Mouse (Mus musculus): ENCODE measurements around the gene Haus8. TPM values are rescaled to one million over a fixed set of nuclear protein-coding genes. Genes with fewer than 3 reads are reported as not detected.
A peak's percentile ranks its signal among the peaks of the same experiment; 100 is the strongest.
"Not testable (repeated sequence)": the region's sequence is repeated elsewhere in the genome, so short reads cannot be mapped to it uniquely, and the experiment has no call there.

The Haus8 gene
- polyA plus RNA-seq, 1 experiment from 2014 or later = 58.3 TPM

GRCm38 (mm10) chr8:71214266-71214665, 58.5 kb downstream of the Haus8 start:
- 84% methylated on average over 4 of the region's 5 CpGs for WGBS
- H3K4me3 ChIP-seq; H3K9me3 ChIP-seq; H3K4me2 ChIP-seq (replicated peaks); H3K9ac ChIP-seq; H3K27ac ChIP-seq; H3K4me1 ChIP-seq; H3K27me3 ChIP-seq; H3K36me3 ChIP-seq: not testable (repeated sequence)
- peak; percentile 15; the same call in 1 of the 2 replicates for ATAC-seq (ENCODE audit: low FRiP score, low read depth)

- not testable (repeated sequence) for H3K36me3 ChIP-seq, H3K9ac ChIP-seq, H3K4me1 ChIP-seq, H3K27ac ChIP-seq, H3K27me3 ChIP-seq, H3K9me3 ChIP-seq
- peak; percentile 69 for ATAC-seq (ENCODE audit: low FRiP score, low read depth)
- Histone ChIP-seq H3K4me3 (peak overlapping the region; percentile 29), H3K4me2 (replicated peaks) (peak overlapping the region; percentile 48)
- WGBS = 12% methylated on average over 7 of the region's 11 CpGs
Measured at GRCm38 (mm10) chr8:71205541-71205967, 67.2 kb downstream of the Haus8 start.

Other genes with a start within 250 kb of the Haus8 start
- 24.9 and 27.2 TPM in 2 replicates for gene Myo9b, start 220 bp downstream of the Haus8 start, polyA plus RNA-seq (2015; fragmentation: Nextera tagmentation; extraction: Ambion mirVana)
- gene Use1, start 93.9 kb upstream of the Haus8 start, polyA plus RNA-seq (2015; fragmentation: Nextera tagmentation; extraction: Ambion mirVana) = 108 and 110 TPM in 2 replicates
- 3.1 and 4.1 TPM in 2 replicates for gene Ocel1, start 98.4 kb upstream of the Haus8 start, polyA plus RNA-seq (2015; fragmentation: Nextera tagmentation; extraction: Ambion mirVana)
- gene Nr2f6, start 109.0 kb upstream of the Haus8 start, polyA plus RNA-seq (2015; fragmentation: Nextera tagmentation; extraction: Ambion mirVana) = 38.2 and 43.7 TPM in 2 replicates
- gene Ushbp1, start 122.9 kb upstream of the Haus8 start, polyA plus RNA-seq (2015; fragmentation: Nextera tagmentation; extraction: Ambion mirVana) = 8.1 and 8.2 TPM in 2 replicates
- gene Babam1, start 123.9 kb upstream of the Haus8 start, polyA plus RNA-seq (2015; fragmentation: Nextera tagmentation; extraction: Ambion mirVana) = 93.1 and 99.7 TPM in 2 replicates
- 40.7 and 41.9 TPM in 2 replicates for gene Ankle1, start 133.1 kb upstream of the Haus8 start, polyA plus RNA-seq (2015; fragmentation: Nextera tagmentation; extraction: Ambion mirVana)
- 75.2 and 75.7 TPM in 2 replicates for gene Abhd8, start 190.7 kb upstream of the Haus8 start, polyA plus RNA-seq (2015; fragmentation: Nextera tagmentation; extraction: Ambion mirVana)
- gene Mrpl34, start 192.0 kb upstream of the Haus8 start, polyA plus RNA-seq (2015; fragmentation: Nextera tagmentation; extraction: Ambion mirVana) = 151 and 152 TPM in 2 replicates
- 98.8 and 105 TPM in 2 replicates for gene Dda1, start 196.3 kb upstream of the Haus8 start, polyA plus RNA-seq (2015; fragmentation: Nextera tagmentation; extraction: Ambion mirVana)
- gene Ano8, start 213.0 kb upstream of the Haus8 start, polyA plus RNA-seq (2015; fragmentation: Nextera tagmentation; extraction: Ambion mirVana) = 1.5 and 1.7 TPM in 2 replicates
- gene Gtpbp3, start 215.2 kb upstream of the Haus8 start, polyA plus RNA-seq (2015; fragmentation: Nextera tagmentation; extraction: Ambion mirVana) = 23.6 and 25.0 TPM in 2 replicates
- 58.5 and 59.4 TPM in 2 replicates for gene Plvap, start 238.8 kb upstream of the Haus8 start, polyA plus RNA-seq (2015; fragmentation: Nextera tagmentation; extraction: Ambion mirVana)